Mouse (Mus musculus) stomach, embryonic 14.5 days (tissue): ENCODE measurements around the gene Tmem132e. TPM values are rescaled to one million over a fixed set of nuclear protein-coding genes. Genes with fewer than 3 reads are reported as not detected.
A peak's percentile ranks its signal among the peaks of the same experiment; 100 is the strongest.

Experiments
- ATAC-seq: fragments of 200-750 bp; cut with Nextera tagmentation; 2 replicates; pipeline ENCODE4 v1.8.0; 2017; ENCODE audit warnings: low read depth, moderate TSS enrichment; ENCODE audit not compliant: insufficient number of reproducible peaks, insufficient read depth, low FRiP score
- H3K27ac ChIP-seq: fragments of 300-500 bp; sonication (generic); 2 replicates; pipeline ENCODE4 v1.5.1; 2014; ENCODE audit warnings: mild to moderate bottlenecking, low read length, moderate library complexity, mixed read lengths
- H3K27me3 ChIP-seq: fragments of 300-500 bp; sonication (generic); 2 replicates; pipeline ENCODE4 v1.6.1; 2014; ENCODE audit warnings: low read length, control low read depth, mixed read lengths; ENCODE audit not compliant: control insufficient read depth, insufficient read depth
- H3K36me3 ChIP-seq: fragments of 300-500 bp; sonication (generic); 2 replicates; pipeline ENCODE4 v1.6.1; 2014; ENCODE audit warnings: mild to moderate bottlenecking, control low read depth, low read length, moderate library complexity, mixed read lengths; ENCODE audit not compliant: control insufficient read depth, insufficient read depth
- H3K4me1 ChIP-seq: fragments of 300-500 bp; sonication (generic); 2 replicates; pipeline ENCODE4 v1.6.1; 2014; ENCODE audit warnings: low read length, control low read depth, mixed read lengths; ENCODE audit not compliant: control insufficient read depth, insufficient read depth
- H3K4me2 ChIP-seq: fragments of 300-500 bp; sonication (generic); replicated peaks from 2 replicates; pipeline ENCODE4 v1.6.1; 2014; ENCODE audit warnings: low read depth, low read length, control low read depth
- H3K4me3 ChIP-seq: fragments of 300-500 bp; sonication (generic); 2 replicates; pipeline ENCODE4 v1.5.1; 2014; ENCODE audit warnings: low read depth, low read length, control low read depth
- H3K9ac ChIP-seq: fragments of 300-500 bp; sonication (generic); replicated peaks from 2 replicates; pipeline ENCODE4 v1.6.1; 2014; ENCODE audit warnings: low read depth, mild to moderate bottlenecking, control low read depth, low read length, moderate library complexity, mixed read lengths
- H3K9me3 ChIP-seq: fragments of 300-500 bp; sonication (generic); 2 replicates; pipeline ENCODE4 v1.6.1; 2016; ENCODE audit warnings: low read depth, low read length, control low read depth; ENCODE audit not compliant: control insufficient read depth
- WGBS: fragments of 180-500 bp; shearing (Covaris S2); extraction: QIAGEN DNeasy Blood & Tissue Kit; methylation state at CpG from one replicate; pipeline ENCODE4 v1.1.7; 2014; 5-methylcytosine and 5-hydroxymethylcytosine counted together
- polyA plus RNA-seq: library from polyadenylated mRNA; unstranded; fragments of >200 nt; fragmentation: Nextera tagmentation; extraction: Ambion mirVana; gene quantifications from 2 replicates; pipeline ENCODE4 v1.2.1, GENCODE M21; 2014

Gene Tmem132e
- polyA plus RNA-seq: 0.55 and 0.57 TPM in 2 replicates

DNA sequence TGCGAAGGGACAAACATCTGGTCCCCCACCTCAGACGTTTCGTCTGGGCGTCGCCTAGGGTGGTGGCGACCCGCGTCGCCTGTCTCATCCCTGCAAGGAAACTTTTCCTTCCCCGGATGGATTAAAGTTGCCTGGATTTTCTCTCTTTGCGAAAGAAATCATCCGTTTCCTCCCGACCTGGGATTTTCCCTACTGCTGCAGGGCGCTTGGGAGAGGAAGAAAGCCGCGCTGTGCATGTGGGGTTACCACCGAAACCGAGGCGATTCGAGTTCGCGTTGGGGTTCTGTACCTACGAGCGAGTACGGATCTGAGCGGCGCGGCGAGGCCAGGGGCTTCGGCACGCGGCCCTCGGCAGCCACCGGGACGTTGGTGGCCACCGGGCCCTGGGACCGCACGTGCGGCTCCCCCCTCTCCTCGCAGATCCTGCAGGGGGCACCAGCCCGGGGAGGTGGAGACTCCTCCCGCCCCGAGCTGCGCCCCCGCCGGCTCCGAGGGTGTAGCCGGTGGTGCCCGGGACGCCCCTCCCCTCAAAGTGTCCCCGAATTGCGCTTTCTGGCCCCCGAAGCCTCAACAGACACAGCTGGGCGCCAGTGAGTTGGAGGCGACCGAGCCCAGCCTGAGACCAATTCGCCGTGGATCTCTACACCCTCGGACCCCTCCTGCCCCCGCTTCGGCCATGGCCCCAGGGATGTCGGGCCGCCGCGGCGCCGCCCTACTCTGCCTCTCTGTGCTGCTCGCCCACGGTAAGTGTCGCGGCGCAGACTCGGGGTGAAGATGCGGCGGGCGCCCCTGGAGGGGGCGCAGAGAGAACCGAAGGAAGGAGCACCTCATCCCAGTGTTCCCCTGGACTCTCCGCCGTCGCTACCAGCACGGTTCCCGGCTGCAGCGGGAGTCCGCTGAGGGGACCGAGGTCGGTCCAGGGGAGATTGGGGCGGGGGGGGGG is at the start of gene Tmem132e:
Tmem132e (plus strand) TSS at position 530 of the 943 bp plus-strand sequence.
- peak within 1 kb of the TSS; percentile 88 for H3K4me2 ChIP-seq
- no peaks in the 10 kb centered on the region for H3K9me3 ChIP-seq
- no peak for ATAC-seq
- H3K27me3 ChIP-seq: peaks cover 54% of the 10 kb centered on the region
- peaks cover 17% of the 10 kb centered on the region; the same call in 1 of the 2 replicates for H3K4me1 ChIP-seq
- H3K4me3 ChIP-seq: peak within 1 kb of the TSS; percentile 51
- H3K36me3 ChIP-seq: no peaks in the 10 kb centered on the region
- H3K27ac ChIP-seq: no peak within 1 kb of the TSS
- H3K9ac ChIP-seq: peak within 1 kb of the TSS; percentile 18; the same call in 1 of the 2 replicates
- WGBS: 1% methylated on average over 88 of the region's 88 CpGs

DNA sequence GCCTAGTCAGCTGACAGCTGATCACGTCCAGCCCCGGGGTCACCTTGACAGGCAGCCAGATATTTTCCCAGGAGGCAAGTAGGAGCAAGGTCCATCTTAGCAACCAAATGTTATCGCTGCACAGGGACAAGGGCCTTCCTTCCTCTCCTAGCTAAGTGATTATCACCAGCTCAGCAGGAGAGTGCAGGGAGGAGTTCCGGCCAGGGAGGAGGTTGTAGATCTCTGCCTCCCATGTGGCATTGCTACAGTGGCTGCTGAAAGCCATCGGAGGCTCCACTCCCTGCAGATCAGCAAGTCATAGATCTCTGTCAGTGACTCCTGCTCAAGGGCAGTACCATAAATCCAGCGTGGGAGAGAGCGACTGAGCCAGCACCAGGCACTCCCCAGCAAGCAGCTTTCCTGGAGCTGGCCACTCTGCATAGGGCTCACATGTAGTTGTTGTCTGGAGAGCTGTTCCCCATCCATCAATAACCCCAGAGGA is 48.7 kb upstream of the Tmem132e start:
- no peak overlapping the region for H3K4me3 ChIP-seq
- 16% methylated on average over 7 of the region's 7 CpGs for WGBS
- H3K36me3 ChIP-seq: no peaks in the 10 kb centered on the region
- no peaks in the 10 kb centered on the region for H3K9me3 ChIP-seq
- no peaks in the 10 kb centered on the region for H3K27me3 ChIP-seq
- no peak for ATAC-seq
- H3K27ac ChIP-seq: no peak overlapping the region
- no peak overlapping the region for H3K4me2 ChIP-seq
- no peaks in the 10 kb centered on the region; the same call in 1 of the 2 replicates for H3K4me1 ChIP-seq
- H3K9ac ChIP-seq: no peak overlapping the region

- Histone ChIP-seq H3K36me3 (no peaks in the 10 kb centered on the region), H3K9ac (no peak overlapping the region), H3K4me2 (no peak overlapping the region), H3K27ac (no peak overlapping the region), H3K4me1 (no peaks in the 10 kb centered on the region; the same call in 1 of the 2 replicates), H3K9me3 (no peaks in the 10 kb centered on the region), H3K27me3 (no peaks in the 10 kb centered on the region), H3K4me3 (no peak overlapping the region)
- ATAC-seq: no peak
- WGBS: 22% methylated on average over 6 of the region's 6 CpGs
Observed at GRCm38 (mm10) chr11:82340416-82340815, 48.3 kb upstream of the Tmem132e start.

DNA sequence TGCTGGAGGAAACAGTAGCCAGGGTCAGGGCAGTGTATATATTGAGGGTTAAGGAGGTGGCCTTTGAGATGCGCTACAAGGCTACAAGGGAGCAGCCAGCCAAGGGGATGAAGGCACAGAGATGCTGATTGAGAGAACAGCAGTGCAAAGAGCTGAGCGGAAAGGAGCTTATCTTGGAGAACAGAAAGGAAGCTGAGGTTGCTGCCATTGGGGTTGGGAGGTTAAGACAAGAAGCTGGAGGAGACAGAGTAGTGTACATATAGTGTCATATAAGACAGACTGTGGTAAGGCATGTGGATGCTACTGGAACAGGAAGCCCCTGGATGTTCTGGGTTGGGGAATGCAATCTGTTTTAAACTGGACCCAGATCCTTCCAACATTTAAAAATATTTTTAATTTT is 47.8 kb upstream of the Tmem132e start:
- 27% methylated on average over 2 of the region's 2 CpGs for WGBS
- no peak overlapping the region for H3K9ac ChIP-seq

GRCm38 (mm10) chr11:82351039-82351438 is 37.7 kb upstream of the Tmem132e start:
- WGBS: 85% methylated on average over 10 of the region's 10 CpGs
- ATAC-seq: no peak
- Histone ChIP-seq H3K9ac (no peak overlapping the region), H3K4me3 (no peak overlapping the region), H3K9me3 (no peaks in the 10 kb centered on the region), H3K4me1 (no peaks in the 10 kb centered on the region), H3K4me2 (no peak overlapping the region), H3K27me3 (no peaks in the 10 kb centered on the region), H3K27ac (no peak overlapping the region), H3K36me3 (no peaks in the 10 kb centered on the region)

More for the DNA sequence above, 47.8 kb upstream of the Tmem132e start:
- Histone ChIP-seq H3K27me3 (no peaks in the 10 kb centered on the region), H3K4me2 (no peak overlapping the region), H3K9me3 (no peaks in the 10 kb centered on the region), H3K4me3 (no peak overlapping the region), H3K4me1 (no peaks in the 10 kb centered on the region; the same call in 1 of the 2 replicates), H3K36me3 (no peaks in the 10 kb centered on the region), H3K27ac (no peak overlapping the region)
- ATAC-seq: no peak

GRCm38 (mm10) chr11:82370151-82370550 is 18.5 kb upstream of the Tmem132e start:
- no peak for ATAC-seq
- no peak overlapping the region for H3K4me3 ChIP-seq
- H3K9ac ChIP-seq: no peak overlapping the region
- H3K4me1 ChIP-seq: no peaks in the 10 kb centered on the region
- no peaks in the 10 kb centered on the region for H3K27me3 ChIP-seq
- H3K9me3 ChIP-seq: no peaks in the 10 kb centered on the region
- no peak overlapping the region for H3K27ac ChIP-seq
- WGBS: 67% methylated on average over 11 of the region's 11 CpGs
- no peaks in the 10 kb centered on the region for H3K36me3 ChIP-seq
- no peak overlapping the region for H3K4me2 ChIP-seq

DNA sequence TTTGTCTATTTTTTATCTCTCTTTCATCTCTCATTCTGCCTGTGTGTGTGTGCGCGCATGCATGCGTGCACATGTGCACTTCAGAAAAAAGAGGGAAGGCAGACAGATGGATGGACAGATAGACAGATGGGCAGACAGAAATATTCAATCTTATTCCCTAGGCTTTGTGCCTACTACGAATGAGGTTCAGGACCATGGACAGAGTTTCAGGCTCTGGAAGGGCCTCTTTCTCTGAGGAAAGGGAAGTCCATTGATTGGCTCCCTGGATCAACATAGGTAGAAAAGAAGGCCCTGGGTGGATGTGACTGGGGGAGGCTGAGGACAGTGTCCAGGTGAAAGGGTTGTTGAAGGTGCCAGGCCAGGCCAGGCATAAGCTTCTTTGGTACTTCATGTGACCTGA is 17.1 kb upstream of the Tmem132e start:
- ATAC-seq: no peak
- H3K4me1 ChIP-seq: no peaks in the 10 kb centered on the region
- H3K9me3 ChIP-seq: no peaks in the 10 kb centered on the region
- no peak overlapping the region for H3K27ac ChIP-seq
- 62% methylated on average over 4 of the region's 4 CpGs for WGBS
- H3K9ac ChIP-seq: no peak overlapping the region
- no peak overlapping the region for H3K4me3 ChIP-seq
- H3K27me3 ChIP-seq: no peaks in the 10 kb centered on the region
- no peak overlapping the region for H3K4me2 ChIP-seq
- H3K36me3 ChIP-seq: no peaks in the 10 kb centered on the region

GRCm38 (mm10) chr11:82380606-82381202 is 8.0 kb upstream of the Tmem132e start:
- Histone ChIP-seq H3K9ac (no peak overlapping the region), H3K4me2 (no peak overlapping the region), H3K27me3 (0 out of 2 replicates have a peak, but pooled peaks cover 4% of the 10 kb centered on the region), H3K9me3 (no peaks in the 10 kb centered on the region), H3K4me3 (no peak overlapping the region), H3K27ac (no peak overlapping the region), H3K4me1 (peaks cover 7% of the 10 kb centered on the region; the same call in 1 of the 2 replicates), H3K36me3 (no peaks in the 10 kb centered on the region)
- WGBS: 26% methylated on average over 3 of the region's 3 CpGs
- ATAC-seq: peak; percentile 58; the same call in 1 of the 2 replicates
